Mouse (Mus musculus) forelimb bud, embryonic 11.5 days (tissue): Measurements from ENCODE around the gene Add3.

Experiments used
- DNase-seq: peaks from one replicate; pipeline ENCODE4 v3.0.0-alpha.2; 2012; ENCODE audit warnings: low read depth, low spot score

Add3 gene

DNA sequence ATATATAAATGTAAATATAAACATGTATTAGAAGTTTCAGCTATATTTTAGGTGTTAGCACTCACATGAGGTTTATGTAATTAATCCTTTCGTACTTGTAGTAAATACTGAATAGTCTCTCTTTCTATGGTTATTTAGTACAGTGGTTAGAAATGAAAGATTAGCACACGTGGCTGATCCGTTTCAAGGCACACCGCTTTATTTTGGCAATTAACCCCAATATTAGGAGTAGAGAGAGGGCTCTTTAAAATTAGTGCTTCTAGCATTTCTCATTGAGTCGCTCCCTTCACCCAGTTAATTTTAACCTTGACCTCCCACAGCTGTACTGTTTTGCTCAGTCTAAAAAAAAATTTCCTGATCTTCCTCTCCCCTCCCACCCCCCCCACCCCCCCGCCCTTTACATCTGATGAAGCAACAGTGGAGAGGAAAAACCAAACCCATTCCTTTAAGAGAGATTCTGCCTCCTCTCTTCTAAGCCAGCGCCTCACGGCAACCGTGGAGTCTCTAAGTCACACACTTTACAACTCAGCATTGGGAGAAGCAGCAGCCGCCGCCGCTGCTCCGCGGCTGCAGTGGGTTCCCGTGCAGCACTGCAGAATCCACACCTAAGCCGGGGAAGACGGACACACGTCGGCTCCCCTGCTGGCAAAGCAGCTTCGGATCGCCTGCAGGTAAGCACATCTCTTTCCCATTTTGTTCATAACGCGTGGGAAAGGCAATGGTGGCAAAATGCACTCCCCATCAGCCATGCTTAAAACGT is at the start of gene Add3:
Add3 (plus strand) TSS at position 400 of the 760 bp plus-strand sequence.
- DNase-seq, result peak; percentile 33

DNA sequence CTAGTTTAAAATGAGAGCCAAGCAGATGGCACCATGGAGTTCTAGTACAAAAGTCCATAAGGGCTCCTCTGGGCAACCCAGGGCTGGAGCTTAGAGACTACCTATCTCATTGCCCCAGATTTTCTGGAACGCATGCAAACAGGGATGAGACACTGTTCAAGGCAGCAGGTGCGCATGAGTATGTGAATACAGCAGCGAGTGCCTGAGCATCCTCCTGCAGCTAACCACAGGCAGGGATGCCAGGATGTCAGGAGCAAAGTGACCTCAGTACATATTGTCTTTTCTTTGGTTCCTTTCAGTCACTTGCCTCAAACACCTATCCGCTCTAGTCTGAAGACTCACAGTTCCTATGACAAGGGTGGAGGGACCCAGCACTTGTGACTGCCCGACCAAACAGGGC is 49.6 kb upstream of the Add3 start:
- no peak for DNase-seq

DNA sequence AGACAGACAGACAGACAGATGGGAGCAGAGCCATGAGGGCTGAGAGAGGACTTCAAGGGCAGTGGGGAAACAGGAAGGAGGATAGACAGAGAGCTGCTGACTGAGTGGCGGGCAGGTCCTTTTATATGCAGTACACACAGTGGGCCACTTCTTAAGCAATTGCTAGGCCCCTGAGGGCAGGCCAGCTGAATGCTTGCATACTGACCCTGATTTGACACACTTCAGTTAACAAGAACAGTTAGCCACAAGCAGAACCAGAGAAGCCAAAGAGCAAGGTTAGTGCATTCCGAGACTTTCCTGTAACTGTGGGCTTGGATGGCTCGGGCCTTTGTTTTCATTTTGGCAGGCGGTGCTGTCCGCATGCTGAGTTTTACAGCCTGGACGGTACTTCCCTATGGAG is 48.0 kb upstream of the Add3 start:
- no peak for DNase-seq

DNA sequence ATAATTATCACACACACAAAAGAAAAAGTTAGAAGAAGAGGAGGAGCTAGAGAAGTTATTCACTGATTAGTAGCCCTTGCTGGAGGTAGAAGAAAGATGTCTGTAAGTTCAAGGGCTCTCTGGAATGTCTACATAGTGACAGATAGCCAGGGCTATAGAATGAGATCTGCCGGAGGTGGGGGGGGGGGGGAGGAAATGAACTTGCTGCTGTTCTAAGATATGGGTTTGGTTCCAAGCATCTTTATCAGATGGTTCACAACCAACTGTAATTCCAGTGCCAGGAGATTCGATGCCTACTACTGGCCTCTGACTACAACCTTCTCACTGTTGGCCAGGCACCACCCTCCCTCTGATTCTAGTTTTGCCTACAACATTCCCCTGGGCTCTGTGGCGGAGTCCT is 46.9 kb upstream of the Add3 start:
- DNase-seq, result no peak

DNA sequence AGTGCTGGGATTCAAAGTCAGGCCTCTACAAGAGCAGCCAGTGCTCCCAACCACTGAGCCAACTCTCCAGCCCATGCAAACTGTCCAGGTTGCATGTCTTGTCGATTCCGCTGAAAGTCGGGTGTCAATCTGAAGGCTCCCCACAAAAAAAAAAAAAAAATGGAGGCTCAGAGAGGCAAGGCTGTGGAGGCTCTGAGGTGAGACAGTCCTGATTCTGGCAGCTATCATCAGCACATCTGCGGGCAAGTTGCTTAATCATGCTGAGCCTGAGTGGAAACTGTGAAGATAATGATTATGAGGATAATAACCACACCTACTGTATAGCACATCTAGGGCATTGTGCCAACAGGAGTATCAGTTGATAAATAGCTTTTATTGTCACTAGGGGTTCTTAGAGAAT is 45.6 kb upstream of the Add3 start:
- no peak for DNase-seq

DNA sequence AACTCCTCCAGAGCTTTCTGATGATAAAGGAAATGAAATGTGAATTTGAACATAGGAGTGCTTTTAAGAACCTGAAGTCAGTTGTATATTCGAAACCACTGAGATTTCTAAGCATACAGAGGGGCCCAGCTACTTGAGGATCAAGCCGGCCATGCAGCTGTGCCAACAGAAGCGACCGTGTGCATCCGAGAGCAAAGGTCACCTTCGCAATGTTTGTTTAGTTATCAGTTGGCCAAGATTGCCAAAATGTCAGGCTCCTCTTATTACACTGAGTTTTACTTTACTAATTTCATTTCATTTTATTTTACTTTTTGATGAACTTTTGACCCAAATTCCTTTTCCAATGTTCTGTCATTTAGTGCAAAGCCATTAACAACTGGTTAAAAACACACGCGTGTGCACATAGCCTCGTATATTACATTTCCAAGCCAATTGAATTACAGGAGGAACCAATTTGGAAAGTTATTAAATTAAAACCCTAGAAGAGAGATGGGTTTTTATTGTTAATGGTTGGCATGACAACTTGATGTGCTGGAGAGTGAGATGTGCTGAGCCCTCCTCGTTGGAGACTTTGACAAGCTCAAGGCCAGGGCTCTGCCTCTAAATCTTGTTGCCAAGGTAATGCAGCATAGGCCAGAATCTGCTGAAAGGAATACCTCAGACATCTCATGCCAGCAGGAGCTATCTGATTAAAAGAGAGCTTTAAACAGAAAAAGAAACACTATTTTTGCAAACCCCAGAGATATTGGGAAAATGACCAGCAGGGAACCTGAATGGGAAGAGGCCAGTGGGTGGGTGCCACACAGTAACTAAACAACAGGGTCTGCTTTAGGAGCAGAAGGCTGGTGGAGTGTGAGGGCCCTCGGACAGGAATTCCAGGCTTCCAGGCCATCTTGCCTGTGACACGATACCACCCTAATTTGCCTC is 38.6 kb upstream of the Add3 start:
- DNase-seq, result no peak

DNA sequence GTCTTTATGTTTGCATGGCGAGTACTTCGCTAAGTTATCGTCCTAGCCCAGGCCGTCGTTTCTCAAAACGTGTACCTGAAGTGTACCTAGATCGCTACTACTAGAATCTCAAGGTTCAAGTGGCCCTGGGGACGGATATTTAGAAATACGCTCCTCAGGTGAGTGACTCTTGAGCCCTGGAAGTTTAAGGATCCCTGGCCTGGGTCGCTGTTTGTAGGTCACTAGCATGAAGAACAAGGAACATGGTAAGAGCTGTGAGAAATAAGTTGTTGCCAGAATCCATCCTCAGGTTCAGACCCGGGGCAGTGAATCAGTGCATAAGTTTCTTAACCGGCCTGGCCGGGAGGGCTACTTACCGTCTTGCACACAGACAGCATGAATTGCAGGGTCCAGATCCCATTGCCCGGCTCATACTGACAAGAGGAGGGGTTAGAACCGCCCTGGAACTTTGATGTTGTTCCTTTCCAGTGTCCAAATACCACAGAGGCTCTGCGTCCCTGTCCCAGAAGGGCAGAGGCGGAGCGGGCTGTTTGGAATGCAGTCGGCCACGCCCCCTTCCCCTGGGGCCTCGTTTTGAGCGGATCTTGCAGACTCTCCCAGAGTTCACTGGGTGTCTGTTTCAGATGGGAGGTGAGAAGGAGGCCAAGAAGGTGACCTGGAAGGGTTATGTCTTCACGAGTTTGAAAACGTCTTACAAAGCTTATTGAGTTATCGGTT is 34.7 kb upstream of the Add3 start:
- peak; percentile 67 for DNase-seq

DNA sequence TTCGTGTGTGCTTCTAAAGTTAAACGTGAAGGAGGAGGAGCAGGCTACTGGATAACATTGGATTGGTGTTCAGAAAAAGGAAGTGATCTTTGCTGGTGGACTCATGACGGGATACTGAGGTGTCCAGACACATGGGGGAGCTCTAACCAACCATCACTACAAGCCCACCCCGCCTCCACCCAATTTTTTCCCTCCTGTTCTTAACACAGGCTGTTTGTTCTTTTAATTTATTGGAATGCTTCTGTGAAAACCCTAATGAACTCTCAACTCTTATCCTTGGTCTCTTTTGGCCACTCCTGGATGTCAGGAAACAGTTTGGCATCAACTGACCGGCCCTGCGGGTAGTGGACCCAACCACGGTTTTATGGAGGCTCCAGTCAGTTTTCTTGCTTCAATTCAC is 33.3 kb upstream of the Add3 start:
- DNase-seq, result no peak

DNA sequence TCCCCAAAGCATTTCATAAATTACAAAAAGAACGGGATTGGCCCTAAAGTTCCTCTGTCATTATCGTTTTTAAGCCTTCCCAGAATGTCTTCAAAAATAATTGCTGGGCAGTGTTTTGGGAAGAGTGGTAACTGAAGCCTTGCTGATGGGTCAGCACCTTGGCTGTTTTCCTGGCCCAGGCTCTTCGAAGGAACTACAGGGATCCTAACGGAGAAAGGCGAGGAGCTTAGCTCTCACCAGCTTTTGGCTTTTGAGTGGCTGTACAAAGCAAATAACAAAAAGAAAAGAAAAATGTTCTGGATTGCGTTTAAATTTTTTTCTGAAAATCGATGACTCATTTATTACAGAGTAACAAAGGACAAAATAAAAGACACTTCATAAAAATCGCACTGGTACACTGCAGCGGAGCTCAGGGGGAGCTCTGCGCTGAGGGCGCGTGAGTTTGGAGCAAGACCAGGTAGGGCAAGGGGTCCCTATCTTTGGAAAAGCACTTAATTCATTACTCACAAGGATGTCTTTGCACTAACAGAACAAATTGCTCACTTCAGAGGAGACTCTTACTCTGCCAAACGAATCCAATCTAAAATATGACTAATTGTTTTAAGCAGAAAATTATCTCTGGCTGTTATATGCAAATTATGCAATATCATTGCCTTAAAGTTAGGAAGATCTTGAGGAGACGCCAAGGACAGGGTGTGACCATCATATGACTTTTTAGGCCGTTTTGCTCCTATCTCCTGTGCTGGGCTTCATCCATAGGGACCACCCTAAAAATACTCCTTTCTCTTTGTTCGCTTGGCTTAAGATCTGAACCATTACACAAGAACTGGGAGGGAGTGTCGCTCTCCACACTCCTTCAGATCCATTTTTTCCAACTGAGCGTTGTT is 32.6 kb upstream of the Add3 start:
- no peak for DNase-seq

DNA sequence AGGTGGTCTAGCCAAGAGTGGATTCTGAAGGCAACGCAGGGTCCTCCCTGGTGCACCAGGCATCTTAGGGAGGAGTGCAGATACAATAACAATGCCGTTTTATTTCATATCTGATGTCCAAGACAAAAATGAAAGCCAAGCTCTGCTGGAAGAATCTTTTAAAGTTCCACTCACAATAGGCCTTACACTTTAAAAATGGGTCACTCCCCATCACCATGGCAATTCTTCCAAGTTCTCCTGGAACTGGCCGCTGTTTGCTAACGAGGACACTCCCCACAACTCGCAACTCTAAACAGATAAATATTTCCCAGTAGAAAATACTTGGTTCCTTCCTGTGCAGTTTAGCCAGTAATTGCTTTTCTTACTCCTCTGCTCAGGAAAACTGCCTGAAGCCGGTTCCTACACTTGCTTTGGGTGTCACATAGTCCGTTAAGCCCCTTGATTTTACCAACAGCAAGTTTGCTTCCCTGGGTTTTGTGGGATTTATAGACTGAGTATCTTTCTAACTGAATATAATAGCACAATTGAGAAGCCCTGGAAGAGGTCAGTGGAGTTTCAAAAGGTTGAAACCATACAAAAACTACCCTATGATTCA is 28.1 kb upstream of the Add3 start:
- no peak for DNase-seq

DNA sequence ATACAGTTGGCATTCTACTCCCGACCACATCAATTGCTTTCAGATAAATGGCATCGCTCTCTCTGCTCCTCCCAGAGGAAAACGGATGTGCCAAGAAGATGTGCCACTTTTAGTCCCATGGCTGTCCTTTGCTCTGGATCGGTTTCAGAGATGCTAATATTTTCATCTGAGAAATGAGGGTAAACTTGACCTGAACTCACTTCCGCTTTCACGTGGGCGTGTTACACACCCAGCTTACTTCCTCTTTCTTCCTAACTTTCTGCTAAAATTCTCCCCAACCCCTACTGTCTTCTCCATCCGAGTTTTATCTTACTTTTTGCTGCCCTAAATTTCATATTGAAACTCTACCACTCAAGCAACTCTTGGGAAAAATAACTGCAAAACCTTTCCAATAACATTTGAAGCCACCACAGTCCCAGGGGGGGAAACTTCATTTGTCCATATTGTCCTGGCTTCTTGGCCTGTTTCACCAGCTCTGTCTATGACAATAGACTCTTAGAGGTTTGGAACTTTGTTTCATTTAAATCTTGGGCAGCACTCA is 20.9 kb upstream of the Add3 start:
- no peak for DNase-seq

DNA sequence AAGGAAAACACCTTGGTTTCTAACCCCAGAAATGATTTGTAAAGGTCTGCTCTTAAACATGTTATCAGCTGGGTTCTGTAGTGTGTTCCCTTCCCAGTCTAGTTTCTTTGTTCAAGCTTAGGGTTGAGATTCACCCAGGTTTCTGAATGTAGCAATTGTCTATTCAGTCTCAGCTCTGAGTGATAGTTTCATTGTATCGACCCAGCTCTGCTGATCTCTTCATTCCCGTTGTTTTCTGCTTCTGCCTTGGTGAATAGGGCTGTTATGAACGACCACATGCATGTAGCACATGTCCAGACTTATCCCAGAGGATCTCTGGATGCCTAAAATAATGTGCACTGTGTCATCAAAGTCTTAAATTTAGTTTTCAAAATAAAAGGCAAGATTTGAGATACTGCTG is 19.8 kb upstream of the Add3 start:
- no peak for DNase-seq

DNA sequence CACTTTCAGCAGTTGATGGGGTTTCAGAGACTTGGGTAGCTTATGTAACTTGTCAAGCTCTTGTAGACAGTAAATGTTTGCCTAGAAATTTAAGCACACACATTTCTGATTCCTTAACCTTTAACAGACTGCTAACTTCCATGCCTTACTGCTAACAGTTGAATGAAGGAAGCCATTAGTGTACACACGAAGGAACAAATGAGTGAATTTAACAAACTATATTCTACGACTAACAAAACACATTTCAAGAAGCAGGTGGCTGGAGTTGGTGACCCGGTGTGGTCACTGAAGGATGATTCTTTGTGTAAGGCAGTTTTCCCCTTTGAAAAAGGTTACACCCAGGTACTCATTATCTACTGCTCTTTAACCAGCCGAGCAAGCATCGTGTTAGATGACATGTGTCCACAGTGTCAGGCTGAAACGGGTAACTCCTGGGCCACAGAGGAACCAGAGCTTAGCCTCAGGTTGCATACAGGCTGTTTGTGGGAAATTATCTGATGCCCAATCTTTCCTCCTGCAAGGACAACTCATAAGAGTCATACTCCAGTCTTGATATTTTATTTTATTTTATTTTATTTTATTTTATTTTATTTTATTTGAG is 17.5 kb upstream of the Add3 start:
- no peak for DNase-seq

DNA sequence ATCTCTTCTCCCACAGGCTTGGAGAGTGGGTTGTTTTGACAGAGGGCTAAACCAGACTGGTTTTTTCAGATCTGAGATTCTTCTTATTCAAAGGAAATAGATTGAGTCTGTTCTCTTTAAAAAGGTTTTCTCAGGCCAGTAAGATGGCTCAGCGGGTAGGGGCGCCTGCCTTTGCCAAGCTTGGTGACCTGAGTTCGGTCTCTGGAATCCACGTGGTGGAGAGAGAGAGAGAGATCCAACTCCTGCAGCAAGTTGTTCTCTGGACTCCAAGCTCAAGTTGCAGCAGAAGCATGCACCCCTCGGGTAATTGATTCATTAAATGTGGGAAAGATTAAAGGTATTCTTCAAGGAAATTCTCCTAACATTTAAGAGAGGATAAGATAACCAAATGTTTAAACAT is 16.9 kb upstream of the Add3 start:
- DNase-seq, result no peak

DNA sequence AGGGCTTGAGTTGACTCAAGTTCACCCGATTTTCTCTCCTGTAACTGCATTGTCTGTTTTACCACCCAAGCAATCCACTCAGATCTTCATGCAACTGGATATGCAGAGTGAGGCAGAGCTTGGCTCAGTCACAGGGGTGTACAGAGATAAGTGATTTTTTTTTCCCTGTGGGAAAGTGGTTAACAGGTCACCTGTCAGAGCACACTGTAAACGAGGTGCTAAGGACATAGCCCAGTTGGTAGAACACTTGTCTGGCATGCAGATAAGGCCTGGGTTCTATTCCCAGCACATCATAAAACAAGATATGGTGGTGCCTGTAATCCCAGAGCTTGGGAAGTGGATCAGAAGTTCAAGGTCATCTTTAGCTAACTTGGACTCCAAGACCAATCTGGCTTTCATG is 14.6 kb upstream of the Add3 start:
- peak; percentile 48 for DNase-seq

DNA sequence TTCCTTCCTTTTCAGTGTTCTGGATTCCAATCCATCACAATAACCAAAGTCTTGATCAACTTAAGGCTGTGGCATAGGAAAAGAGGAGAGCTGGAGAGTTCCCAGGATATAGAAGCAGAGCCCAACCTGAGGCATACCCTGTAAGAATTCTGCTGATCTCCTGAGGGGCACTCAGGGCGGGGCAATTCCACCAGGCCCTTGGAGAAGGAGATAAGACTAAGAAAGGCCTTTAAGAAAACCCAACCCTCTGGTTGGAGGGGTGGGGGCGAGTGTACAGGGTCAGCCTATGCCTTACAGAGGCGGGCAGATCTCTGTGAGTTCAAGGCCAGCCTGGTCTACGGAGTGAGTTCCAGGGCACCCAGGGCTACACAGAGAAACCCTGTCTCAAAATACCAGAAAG is 13.7 kb upstream of the Add3 start:
- DNase-seq, result no peak

DNA sequence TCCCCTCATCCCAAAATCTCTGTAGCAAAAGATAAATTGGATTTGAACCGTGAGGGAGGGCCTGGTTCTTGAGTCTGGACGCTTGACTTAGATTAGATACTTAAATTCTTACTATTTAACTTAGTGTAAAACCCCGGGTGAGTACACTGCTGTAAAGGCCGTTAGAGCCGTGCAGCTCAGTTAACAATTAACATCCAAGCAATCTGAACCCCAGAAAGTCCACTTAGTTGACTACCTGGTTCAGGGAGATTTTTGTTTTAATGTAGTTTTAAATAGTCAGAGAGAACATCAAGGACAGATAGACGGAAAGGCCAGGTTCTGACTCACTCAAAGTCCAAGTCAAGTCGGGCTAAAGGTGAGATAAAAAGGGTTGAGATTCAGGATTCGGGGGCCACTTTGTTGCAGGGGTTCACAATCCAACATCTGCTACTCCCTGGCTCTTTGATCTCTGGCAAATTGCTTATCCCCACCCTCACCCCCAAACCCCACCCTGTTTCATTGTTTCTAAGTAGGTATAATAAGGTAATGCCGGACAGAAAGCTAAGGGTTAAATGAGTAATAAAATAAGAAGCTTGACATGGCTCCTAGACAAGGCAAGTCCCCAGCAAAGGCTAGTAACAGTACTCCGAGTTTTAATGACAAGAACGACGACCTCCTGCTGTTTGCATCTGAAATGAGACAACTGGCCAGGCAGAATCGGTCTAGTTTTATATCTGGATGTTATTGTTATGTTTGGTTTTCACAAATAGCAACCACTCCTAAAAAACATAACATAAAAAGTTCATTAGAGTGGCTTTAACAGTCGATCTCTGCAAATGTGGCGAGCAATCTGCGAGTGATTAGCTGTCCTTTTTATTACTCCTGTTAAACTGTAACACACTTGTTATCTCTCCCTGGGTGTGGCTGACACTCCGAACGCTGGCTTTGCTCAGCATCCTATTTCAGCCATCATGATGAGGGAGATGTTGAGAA is 12.6 kb upstream of the Add3 start:
- DNase-seq, result peak; percentile 65

DNA sequence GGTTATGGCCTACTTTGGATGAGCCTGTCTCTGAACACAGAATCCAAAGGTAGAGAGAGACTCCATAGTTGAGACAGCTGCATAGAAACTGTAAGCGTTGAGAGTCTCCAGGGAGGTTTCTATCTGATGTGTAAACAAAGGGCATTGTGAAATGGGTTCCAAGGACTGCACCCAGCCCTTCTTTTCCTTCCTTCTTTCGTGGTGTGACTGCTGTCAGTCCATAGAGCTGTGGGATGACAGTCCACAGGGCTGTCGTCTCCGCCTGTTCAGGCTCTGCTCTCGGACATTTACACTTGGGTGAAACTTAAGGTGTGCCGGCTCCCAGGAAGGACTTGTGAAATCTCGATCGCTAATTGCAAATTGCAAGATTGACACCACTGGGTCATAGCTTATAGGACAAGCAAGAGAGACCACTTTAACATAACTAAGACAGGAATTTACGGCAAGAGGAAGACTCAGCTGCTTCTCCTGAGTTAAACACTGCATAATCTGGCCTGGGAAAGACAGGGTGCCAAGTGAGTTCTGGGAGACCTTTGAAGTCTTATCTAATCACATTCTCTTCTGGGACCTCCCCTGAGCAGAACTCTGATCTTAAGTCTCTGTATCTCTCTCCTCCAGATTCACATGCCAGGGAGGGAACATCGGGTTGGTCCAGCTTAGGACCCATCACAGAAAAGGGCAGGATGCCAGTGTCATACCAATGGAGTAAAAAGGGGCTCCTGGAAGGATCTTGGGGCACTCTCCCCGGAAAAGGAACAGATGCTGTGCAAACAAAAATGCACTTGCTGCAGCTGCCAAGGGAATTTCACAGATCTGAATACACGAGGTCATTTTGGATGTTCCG is 11.5 kb upstream of the Add3 start:
- DNase-seq, result no peak
